ENCODE assay signal across 14 mouse cellular contexts in the genomic region with DNA sequence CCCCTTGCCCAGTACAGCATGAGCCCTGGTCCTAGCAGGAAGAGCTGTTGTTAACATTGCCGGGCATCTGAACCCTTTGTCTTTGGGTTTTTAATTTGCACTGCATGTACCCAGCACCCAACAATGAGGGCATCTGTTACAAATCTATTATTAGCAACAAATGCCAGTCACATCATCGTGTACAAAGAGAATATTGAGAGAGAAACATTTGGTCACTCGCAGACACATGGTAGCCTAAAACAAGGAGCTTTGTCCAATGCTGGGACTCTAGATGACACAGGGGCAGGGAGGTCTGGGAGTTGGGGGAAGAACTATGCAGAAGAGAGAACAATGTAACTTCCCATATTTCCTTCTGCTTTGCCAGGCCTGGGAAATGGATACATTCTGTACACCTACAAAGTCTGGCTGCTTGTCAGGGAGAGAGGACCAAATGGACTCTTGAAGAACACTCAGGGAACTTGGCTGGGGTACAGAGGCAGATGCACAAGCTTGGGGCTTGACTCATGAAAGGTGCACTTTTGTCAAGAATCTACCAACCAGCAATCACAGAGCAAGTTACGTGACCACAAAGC. TPM values are rescaled to one million over a fixed set of nuclear protein-coding genes. Genes with fewer than 3 reads are reported as not detected.
DNase-seq lines count a peak whose midpoint lies in the region; ATAC-seq and TF ChIP-seq lines count a peak whose summit lies in the region.
"Had no signal": no experiment of that assay in that cellular context is flagged by ENCODE, and none has a peak within 500 bp of the region (broad histone marks: within the 10 kb centered on the region; RNA-seq: fewer than 3 reads in every experiment).

No protein-coding gene starts in this region.

- 76% methylated on average over 4 of the region's 4 CpGs for WGBS in heart, embryonic 10.5 days
- WGBS in heart, embryonic 11.5 days (ENCODE audit: insufficient replicate concordance) = 79% methylated on average over 4 of the region's 4 CpGs
- WGBS in hindbrain, postnatal 0 days = 37% methylated on average over 4 of the region's 4 CpGs
- 76% methylated on average over 4 of the region's 4 CpGs for WGBS in embryonic facial prominence, embryonic 10.5 days

- H3K4me2 ChIP-seq in heart, embryonic 11.5 days = no peak overlapping the region
- no peak overlapping the region for H3K4me2 ChIP-seq in hindbrain, postnatal 0 days (ENCODE audit: low read depth, low read length)
- H3K4me2 ChIP-seq: hindbrain, embryonic 15.5 days; limb, embryonic 12.5 days; midbrain, embryonic 12.5 days; neural tube, embryonic 12.5 days had no signal

- ATAC-seq in heart, embryonic 11.5 days (replicated peaks; ENCODE audit: insufficient number of reproducible peaks, low FRiP score, low TSS enrichment) = no peak
- peak; percentile 69 for ATAC-seq in hindbrain, postnatal 0 days

- H3K9me3 ChIP-seq in heart, embryonic 10.5 days = no peaks in the 10 kb centered on the region
- no peaks in the 10 kb centered on the region for H3K9me3 ChIP-seq in heart, embryonic 11.5 days (replicated peaks; ENCODE audit: control insufficient read depth, low read length)
- no peaks in the 10 kb centered on the region for H3K9me3 ChIP-seq in hindbrain, postnatal 0 days (ENCODE audit: low read length)
- no peaks in the 10 kb centered on the region for H3K9me3 ChIP-seq in embryonic facial prominence, embryonic 10.5 days
- H3K9me3 ChIP-seq: hindbrain, embryonic 15.5 days; limb, embryonic 12.5 days; midbrain, embryonic 12.5 days; neural tube, embryonic 12.5 days had no signal

- H3K27me3 ChIP-seq in heart, embryonic 10.5 days (ENCODE audit: insufficient read depth, poor library complexity, severe bottlenecking) = no peaks in the 10 kb centered on the region
- no peaks in the 10 kb centered on the region for H3K27me3 ChIP-seq in heart, embryonic 11.5 days (ENCODE audit: control insufficient read depth, insufficient read depth, low read length)
- H3K27me3 ChIP-seq in hindbrain, postnatal 0 days (ENCODE audit: insufficient read depth, low read length) = no peaks in the 10 kb centered on the region
- H3K27me3 ChIP-seq in embryonic facial prominence, embryonic 10.5 days (replicated peaks; ENCODE audit: low read depth, poor library complexity, severe bottlenecking) = no peaks in the 10 kb centered on the region
- H3K27me3 ChIP-seq: hindbrain, embryonic 15.5 days; limb, embryonic 12.5 days; midbrain, embryonic 12.5 days; neural tube, embryonic 12.5 days had no signal

- H3K4me3 ChIP-seq in heart, embryonic 10.5 days = no peak overlapping the region
- no peak overlapping the region for H3K4me3 ChIP-seq in heart, embryonic 11.5 days (ENCODE audit: low read depth, low read length)
- no peak overlapping the region for H3K4me3 ChIP-seq in hindbrain, postnatal 0 days (ENCODE audit: low read length)
- no peak overlapping the region for H3K4me3 ChIP-seq in embryonic facial prominence, embryonic 10.5 days
- H3K4me3 ChIP-seq: hindbrain, embryonic 15.5 days; limb, embryonic 12.5 days; midbrain, embryonic 12.5 days; neural tube, embryonic 12.5 days had no signal

- no peaks in the 10 kb centered on the region for H3K36me3 ChIP-seq in heart, embryonic 10.5 days
- no peaks in the 10 kb centered on the region for H3K36me3 ChIP-seq in heart, embryonic 11.5 days (ENCODE audit: control insufficient read depth, insufficient read depth, low read length)
- no peaks in the 10 kb centered on the region for H3K36me3 ChIP-seq in hindbrain, postnatal 0 days (ENCODE audit: insufficient read depth, low read length)
- no peaks in the 10 kb centered on the region for H3K36me3 ChIP-seq in embryonic facial prominence, embryonic 10.5 days (replicated peaks)
- H3K36me3 ChIP-seq: hindbrain, embryonic 15.5 days; limb, embryonic 12.5 days; midbrain, embryonic 12.5 days; neural tube, embryonic 12.5 days had no signal

- no peak for TF ChIP-seq CTCF in hindbrain, postnatal 0 days (IDR thresholded peaks at IDR 0.05; ENCODE audit: low read depth)

- DNase-seq in heart, embryonic 10.5 days (ENCODE audit: low spot score) = peak; percentile 64
- DNase-seq in lung, postnatal 36 days = peak; percentile 35
- DNase-seq in lung, postnatal 10 days = no peak
- peak; percentile 85 for DNase-seq in cerebellum, adult 11-12 months
- no peak for DNase-seq in hindbrain, postnatal 0 days (ENCODE audit: low spot score)
- DNase-seq in embryonic facial prominence, embryonic 10.5 days (ENCODE audit: low spot score) = no peak
- DNase-seq in T-cell, adult 2 months (ENCODE audit: low spot score) = no peak
- DNase-seq: adrenal gland, adult 2 months; lung, adult 2 months had no signal

- no peak overlapping the region for H3K27ac ChIP-seq in heart, embryonic 10.5 days
- no peak overlapping the region for H3K27ac ChIP-seq in heart, embryonic 11.5 days (ENCODE audit: low read depth, low read length)
- no peak overlapping the region for H3K27ac ChIP-seq in hindbrain, postnatal 0 days
- no peak overlapping the region for H3K27ac ChIP-seq in embryonic facial prominence, embryonic 10.5 days (replicated peaks)
- H3K27ac ChIP-seq: hindbrain, embryonic 15.5 days; limb, embryonic 12.5 days; midbrain, embryonic 12.5 days; neural tube, embryonic 12.5 days had no signal

- H3K4me1 ChIP-seq in heart, embryonic 10.5 days = no peaks in the 10 kb centered on the region
- H3K4me1 ChIP-seq in heart, embryonic 11.5 days (ENCODE audit: control insufficient read depth, insufficient read depth, low read length) = no peaks in the 10 kb centered on the region
- no peaks in the 10 kb centered on the region for H3K4me1 ChIP-seq in hindbrain, postnatal 0 days (ENCODE audit: insufficient read depth, low read length)
- no peaks in the 10 kb centered on the region for H3K4me1 ChIP-seq in embryonic facial prominence, embryonic 10.5 days
- H3K4me1 ChIP-seq: hindbrain, embryonic 15.5 days; limb, embryonic 12.5 days; midbrain, embryonic 12.5 days; neural tube, embryonic 12.5 days had no signal

- H3K9ac ChIP-seq in heart, embryonic 11.5 days (ENCODE audit: low read depth, low read length) = no peak overlapping the region
- no peak overlapping the region for H3K9ac ChIP-seq in hindbrain, postnatal 0 days (replicated peaks; ENCODE audit: low read length)
- H3K9ac ChIP-seq: hindbrain, embryonic 15.5 days; limb, embryonic 12.5 days; midbrain, embryonic 12.5 days; neural tube, embryonic 12.5 days had no signal

RNA-seq across cellular contexts. Expression of a gene that starts 7.8 kb away (rescaled TPM):
- 11.4 TPM in 2 replicates for polyA plus RNA-seq in heart, embryonic 10.5 days (2016; fragmentation: Nextera tagmentation; extraction: Ambion mirVana)
- 11.5 and 12.9 TPM in 2 replicates for polyA plus RNA-seq in heart, embryonic 11.5 days (2014; fragmentation: Nextera tagmentation; extraction: Ambion mirVana)
- 85.8 and 94.7 TPM in 2 replicates for total RNA-seq in hindbrain, postnatal 0 days (2014; rRNA removed)
- 40.1 and 41.1 TPM in 2 replicates for polyA plus RNA-seq in hindbrain, postnatal 0 days (2015; fragmentation: Nextera tagmentation; extraction: Ambion mirVana)
- 6.9 and 8.0 TPM in 2 replicates for polyA plus RNA-seq in embryonic facial prominence, embryonic 10.5 days (2016; fragmentation: Nextera tagmentation; extraction: Ambion mirVana)

Comparison
In these comparisons a context has a peak if more than half of its experiments do, and no peak if none do; other contexts are left out.
1. DNase-seq: peak in heart, embryonic 10.5 days (single experiment), lung, postnatal 36 days (single experiment) and cerebellum, adult 11-12 months (single experiment); none in lung, postnatal 10 days (single experiment), hindbrain, postnatal 0 days (single experiment), embryonic facial prominence, embryonic 10.5 days (single experiment) and T-cell, adult 2 months (single experiment).